8 mouse cellular contexts compared by ENCODE assay signal in the genomic region with DNA sequence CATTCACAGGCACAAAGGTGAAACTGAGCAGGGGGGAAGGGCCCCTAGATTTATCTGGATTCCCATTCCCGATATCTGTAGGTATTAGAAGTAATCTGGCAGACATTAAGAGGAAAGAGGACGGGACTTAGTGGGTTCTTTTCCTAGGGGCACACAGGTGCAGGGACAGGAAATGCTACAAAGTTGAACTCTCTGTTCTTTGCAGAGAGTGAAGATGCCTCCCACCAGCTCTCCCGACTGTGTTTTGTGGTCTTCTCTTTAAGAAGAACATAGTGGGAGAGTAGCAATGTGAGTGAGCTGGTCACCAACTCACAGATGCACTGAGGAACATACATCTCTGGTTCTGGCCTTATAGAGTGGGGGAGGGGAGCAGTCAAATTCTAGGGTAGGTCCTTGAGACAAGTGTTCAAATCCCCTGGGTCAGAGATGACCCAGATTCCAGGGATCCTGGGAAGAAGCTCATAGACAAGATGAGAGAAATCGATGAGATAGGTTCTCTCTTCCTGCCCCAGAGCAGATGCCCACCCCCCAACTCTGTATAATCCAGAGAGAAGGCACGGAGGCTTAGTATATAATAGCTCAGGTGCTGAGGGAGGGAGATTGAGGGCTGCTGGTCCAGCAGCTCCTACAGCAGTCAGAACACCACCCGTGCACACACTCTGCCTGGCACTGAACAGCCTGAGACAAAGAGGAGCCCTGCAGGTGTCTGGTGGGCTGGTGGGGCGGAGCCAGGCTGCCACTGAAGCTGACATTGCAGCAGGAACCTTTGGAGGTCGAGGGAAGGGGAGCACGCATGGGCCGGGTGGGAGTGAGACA. TPM values are rescaled to one million over a fixed set of nuclear protein-coding genes. Genes with fewer than 3 reads are reported as not detected.
DNase-seq lines count a peak whose midpoint lies in the region; ATAC-seq and TF ChIP-seq lines count a peak whose summit lies in the region.

No protein-coding gene starts in this region.

- H3K9ac ChIP-seq in lung, embryonic 16.5 days (ENCODE audit: low read length) = no peak overlapping the region
- H3K9ac ChIP-seq in forebrain, embryonic 15.5 days (replicated peaks) = peak overlapping the region; percentile 94
- peak overlapping the region; percentile 80 for H3K9ac ChIP-seq in liver, embryonic 13.5 days
- H3K9ac ChIP-seq in stomach, postnatal 0 days (ENCODE audit: low read length) = no peak overlapping the region

- TF ChIP-seq EP300 in stomach, postnatal 0 days (optimal IDR thresholded peaks at IDR 0.05) = no peak

- no peak for DNase-seq in lung, postnatal 10 days
- no peak for DNase-seq in liver, embryonic 13.5 days
- DNase-seq in stomach, postnatal 0 days (ENCODE audit: low spot score) = no peak
- no peak for DNase-seq in adrenal gland, adult (ENCODE audit: inconsistent age in 2 of 2, low spot score in 1 of 2)
- no peak for DNase-seq in spleen, postnatal 10 days (ENCODE audit: low spot score in 2 of 2)
- no peak for DNase-seq in frontal cortex, adult 2 months (ENCODE audit: extremely low spot score in 1 of 2, low spot score in 1 of 2)

- peak overlapping the region; percentile 74 for H3K4me3 ChIP-seq in lung, embryonic 16.5 days (ENCODE audit: low read length)
- peak overlapping the region; percentile 86 for H3K4me3 ChIP-seq in forebrain, embryonic 15.5 days
- peak overlapping the region; percentile 74 for H3K4me3 ChIP-seq in liver, embryonic 13.5 days (replicated peaks)
- H3K4me3 ChIP-seq in stomach, postnatal 0 days (ENCODE audit: low read depth, low read length) = no peak overlapping the region

- peaks cover 86% of the 10 kb centered on the region for H3K4me1 ChIP-seq in lung, embryonic 16.5 days (replicated peaks; ENCODE audit: control insufficient read depth, insufficient read depth, low read length)
- H3K4me1 ChIP-seq in forebrain, embryonic 15.5 days = peaks cover 62% of the 10 kb centered on the region
- H3K4me1 ChIP-seq in liver, embryonic 13.5 days (replicated peaks) = peaks cover 94% of the 10 kb centered on the region
- peaks cover 17% of the 10 kb centered on the region for H3K4me1 ChIP-seq in stomach, postnatal 0 days (replicated peaks; ENCODE audit: control insufficient read depth, insufficient read depth)

- TF ChIP-seq CTCF in stomach, postnatal 0 days (IDR thresholded peaks at IDR 0.05; ENCODE audit: low read depth) = no peak

- H3K27me3 ChIP-seq in lung, embryonic 16.5 days (ENCODE audit: control insufficient read depth, insufficient read depth, low read depth, low read length) = no peaks in the 10 kb centered on the region
- no peaks in the 10 kb centered on the region for H3K27me3 ChIP-seq in forebrain, embryonic 15.5 days
- no peaks in the 10 kb centered on the region for H3K27me3 ChIP-seq in liver, embryonic 13.5 days
- H3K27me3 ChIP-seq in stomach, postnatal 0 days (ENCODE audit: control insufficient read depth, insufficient read depth, low read length) = no peaks in the 10 kb centered on the region

- H3K27ac ChIP-seq in lung, embryonic 16.5 days (ENCODE audit: low read length) = no peak overlapping the region
- peak overlapping the region; percentile 93 for H3K27ac ChIP-seq in forebrain, embryonic 15.5 days (replicated peaks)
- H3K27ac ChIP-seq in liver, embryonic 13.5 days = no peak overlapping the region
- H3K27ac ChIP-seq in stomach, postnatal 0 days (replicated peaks) = no peak overlapping the region

- WGBS in lung, embryonic 16.5 days = 41% methylated on average over 10 of the region's 10 CpGs
- WGBS in forebrain, embryonic 15.5 days = 24% methylated on average over 10 of the region's 10 CpGs
- WGBS in liver, embryonic 13.5 days (ENCODE audit: insufficient replicate concordance) = 35% methylated on average over 10 of the region's 10 CpGs
- 60% methylated on average over 10 of the region's 10 CpGs for WGBS in stomach, postnatal 0 days

- no peak for ATAC-seq in lung, embryonic 16.5 days (ENCODE audit: low read depth)
- ATAC-seq in forebrain, embryonic 15.5 days (replicated peaks) = peak; percentile 16
- no peak for ATAC-seq in liver, embryonic 13.5 days (ENCODE audit: low read depth)
- ATAC-seq in stomach, postnatal 0 days (ENCODE audit: low FRiP score, low TSS enrichment) = no peak

- no peaks in the 10 kb centered on the region for H3K36me3 ChIP-seq in lung, embryonic 16.5 days (ENCODE audit: control insufficient read depth, insufficient read depth, low read length)
- no peaks in the 10 kb centered on the region for H3K36me3 ChIP-seq in forebrain, embryonic 15.5 days
- H3K36me3 ChIP-seq in liver, embryonic 13.5 days = no peaks in the 10 kb centered on the region
- no peaks in the 10 kb centered on the region for H3K36me3 ChIP-seq in stomach, postnatal 0 days (ENCODE audit: control insufficient read depth, insufficient read depth, low read length)

- no peaks in the 10 kb centered on the region for H3K9me3 ChIP-seq in lung, embryonic 16.5 days (ENCODE audit: control insufficient read depth, low read length)
- H3K9me3 ChIP-seq in forebrain, embryonic 15.5 days = no peaks in the 10 kb centered on the region
- H3K9me3 ChIP-seq in liver, embryonic 13.5 days (replicated peaks) = no peaks in the 10 kb centered on the region
- no peaks in the 10 kb centered on the region for H3K9me3 ChIP-seq in stomach, postnatal 0 days (ENCODE audit: control insufficient read depth, low read length)

- peak overlapping the region; percentile 100 for H3K4me2 ChIP-seq in lung, embryonic 16.5 days (ENCODE audit: low read depth, low read length)
- peak overlapping the region; percentile 73 for H3K4me2 ChIP-seq in forebrain, embryonic 15.5 days (replicated peaks)
- H3K4me2 ChIP-seq in liver, embryonic 13.5 days = peak overlapping the region; percentile 99
- H3K4me2 ChIP-seq in stomach, postnatal 0 days (replicated peaks; ENCODE audit: low read depth) = peak overlapping the region; percentile 100

RNA-seq across cellular contexts. Expression of a gene that starts 1.4 kb away (rescaled TPM):
- polyA plus RNA-seq in lung, embryonic 16.5 days (2015; fragmentation: Nextera tagmentation; extraction: Ambion mirVana) = 2.2 and 2.6 TPM in 2 replicates
- polyA plus RNA-seq in forebrain, embryonic 15.5 days (2015; fragmentation: Nextera tagmentation; extraction: Ambion mirVana) = 71.9 and 75.0 TPM in 2 replicates
- polyA plus RNA-seq in liver, embryonic 13.5 days (2015; fragmentation: Nextera tagmentation; extraction: Ambion mirVana) = 1.1 and 1.2 TPM in 2 replicates
- 0.29 and 0.36 TPM in 2 replicates for polyA plus RNA-seq in stomach, postnatal 0 days (2015; fragmentation: Nextera tagmentation; extraction: Ambion mirVana)
- 42.1 and 45.8 TPM in 2 replicates for polyA plus RNA-seq in frontal cortex, adult 2 months (2012; rRNA removed)

Comparison
In these comparisons a context has a peak if more than half of its experiments do, and no peak if none do; other contexts are left out.
1. H3K9ac ChIP-seq: peak in forebrain, embryonic 15.5 days (single experiment) and liver, embryonic 13.5 days (single experiment); none in lung, embryonic 16.5 days (single experiment) and stomach, postnatal 0 days (single experiment).
2. RNA of a gene that starts 1.4 kb away (polyA plus RNA-seq): 71.9 to 75.0 TPM in forebrain, embryonic 15.5 days and 42.1 to 45.8 TPM in frontal cortex, adult 2 months; 2.2 to 2.6 TPM in lung, embryonic 16.5 days, 1.1 to 1.2 TPM in liver, embryonic 13.5 days and 0.29 to 0.36 TPM in stomach, postnatal 0 days; every median in the first group is over 10 times any median in the second.
3. Peak in every context shown above with its lines, with median percentiles within 50 percentile points of each other: H3K4me2 ChIP-seq.